Mouse (Mus musculus): ENCODE measurements around the gene Gm10273. TPM values are rescaled to one million over a fixed set of nuclear protein-coding genes. Genes with fewer than 3 reads are reported as not detected.

Gene Gm10273
- polyA plus RNA-seq, 1 experiment from 2014 or later: 2.9 TPM

DNA sequence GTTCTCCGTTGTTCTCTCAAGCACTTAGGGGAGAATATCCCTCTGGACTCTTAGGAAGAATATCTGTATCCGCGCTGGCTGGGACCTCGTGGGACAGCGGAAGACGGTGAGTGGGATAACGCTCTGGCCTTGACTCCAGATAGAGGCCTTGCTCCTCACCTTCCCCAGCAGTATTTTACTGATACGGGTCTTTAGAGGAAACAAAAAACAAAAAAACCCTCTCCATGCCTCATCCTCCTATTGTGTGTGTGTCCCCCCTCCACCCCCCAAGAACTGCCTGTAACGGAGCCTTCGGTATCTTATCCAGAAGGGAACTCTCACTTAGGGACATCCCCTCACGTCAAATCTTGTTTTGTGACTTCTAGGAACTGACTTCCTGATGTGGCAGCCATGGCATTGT is 46.3 kb downstream of the Gm10273 start, which contains the start of gene Oit3:
Oit3 (minus strand) TSS at position 44 of the 400 bp plus-strand sequence.
- WGBS: 85% methylated on average over 11 of the region's 11 CpGs
- H3K4me2 ChIP-seq: no peak within 1 kb of the TSS
- H3K4me1 ChIP-seq (replicated peaks): peaks cover 10% of the 10 kb centered on the region; the same call in 1 of the 2 replicates

GRCm38 (mm10) chr10:59443212-59443611 is 47.8 kb downstream of the Gm10273 start:
- H3K4me3 ChIP-seq: no peak overlapping the region
- H3K27ac ChIP-seq: no peak overlapping the region
- H3K27me3 ChIP-seq: no peaks in the 10 kb centered on the region
- no peak overlapping the region for H3K9ac ChIP-seq
- ATAC-seq (ENCODE audit: low FRiP score): no peak
- H3K9me3 ChIP-seq: no peaks in the 10 kb centered on the region
- H3K4me1 ChIP-seq (replicated peaks): peaks cover 10% of the 10 kb centered on the region; the same call in 1 of the 2 replicates
- H3K4me2 ChIP-seq: no peak overlapping the region
- no peaks in the 10 kb centered on the region for H3K36me3 ChIP-seq
- 30% methylated on average over 7 of the region's 7 CpGs for WGBS

More for the DNA sequence above, 46.3 kb downstream of the Gm10273 start, which contains the start of gene Oit3:
- H3K9ac ChIP-seq: no peak within 1 kb of the TSS
- ATAC-seq (ENCODE audit: low FRiP score): no peak
- H3K27ac ChIP-seq: no peak within 1 kb of the TSS
- H3K4me3 ChIP-seq: no peak within 1 kb of the TSS
- no peaks in the 10 kb centered on the region for H3K9me3 ChIP-seq
- H3K27me3 ChIP-seq: no peaks in the 10 kb centered on the region
- no peaks in the 10 kb centered on the region for H3K36me3 ChIP-seq

GRCm38 (mm10) chr10:59444106-59444505 is 48.7 kb downstream of the Gm10273 start:
- no peak for ATAC-seq (ENCODE audit: low FRiP score)
- Histone ChIP-seq H3K27ac (no peak overlapping the region), H3K4me2 (no peak overlapping the region), H3K9ac (no peak overlapping the region), H3K36me3 (no peaks in the 10 kb centered on the region), H3K4me1 (replicated peaks) (peaks cover 10% of the 10 kb centered on the region; the same call in 1 of the 2 replicates), H3K4me3 (no peak overlapping the region), H3K9me3 (no peaks in the 10 kb centered on the region), H3K27me3 (no peaks in the 10 kb centered on the region)
- 58% methylated on average over 3 of the region's 3 CpGs for WGBS

- no peak overlapping the region for H3K4me2 ChIP-seq
- H3K36me3 ChIP-seq: no peaks in the 10 kb centered on the region
- H3K9ac ChIP-seq: no peak overlapping the region
- H3K27ac ChIP-seq: no peak overlapping the region
- no peaks in the 10 kb centered on the region for H3K9me3 ChIP-seq
- H3K4me3 ChIP-seq: no peak overlapping the region
- peaks cover 10% of the 10 kb centered on the region; the same call in 1 of the 2 replicates for H3K4me1 ChIP-seq (replicated peaks)
- no peak for ATAC-seq (ENCODE audit: low FRiP score)
- no peaks in the 10 kb centered on the region for H3K27me3 ChIP-seq
- WGBS: 32% methylated on average over 8 of the region's 8 CpGs
Measured at GRCm38 (mm10) chr10:59444635-59445034, 49.2 kb downstream of the Gm10273 start.

Other genes starting within 250 kb of the Gm10273 start
- 19.6 and 22.7 TPM in 2 replicates for gene Sept10, start 173.8 kb upstream of the Gm10273 start, polyA plus RNA-seq (2015; fragmentation: Nextera tagmentation; extraction: Ambion mirVana)
- gene Sowahc, start 173.7 kb upstream of the Gm10273 start, polyA plus RNA-seq (2015; fragmentation: Nextera tagmentation; extraction: Ambion mirVana): 17.0 TPM in 2 replicates
- gene P4ha1, start 72.3 kb upstream of the Gm10273 start, polyA plus RNA-seq (2015; fragmentation: Nextera tagmentation; extraction: Ambion mirVana): 28.7 and 29.9 TPM in 2 replicates
- gene Pla2g12b, start 8.0 kb downstream of the Gm10273 start, polyA plus RNA-seq (2015; fragmentation: Nextera tagmentation; extraction: Ambion mirVana): not detected in 2 replicates
- gene Oit3, start 46.1 kb downstream of the Gm10273 start, polyA plus RNA-seq (2015; fragmentation: Nextera tagmentation; extraction: Ambion mirVana): 0.21 and 0.25 TPM in 2 replicates
- gene Gm10322, start 220.4 kb downstream of the Gm10273 start, polyA plus RNA-seq (2015; fragmentation: Nextera tagmentation; extraction: Ambion mirVana): 0.64 TPM in 1 of 2 replicates, not detected in the other
- 24.9 and 27.0 TPM in 2 replicates for gene Mcu, start 221.1 kb downstream of the Gm10273 start, polyA plus RNA-seq (2015; fragmentation: Nextera tagmentation; extraction: Ambion mirVana)

All from hindbrain, embryonic 13.5 days (tissue).